Mouse (Mus musculus) lung, embryonic 14.5 days (tissue): ENCODE measurements around the gene Dnm3. TPM values are rescaled to one million over a fixed set of nuclear protein-coding genes. Genes with fewer than 3 reads are reported as not detected.

Experiments
- ATAC-seq: fragments of 200-750 bp; cut with Nextera tagmentation; 2 replicates; pipeline ENCODE4 v1.8.0; 2017; ENCODE audit warnings: mild to moderate bottlenecking, moderate TSS enrichment, moderate library complexity; ENCODE audit not compliant: insufficient read depth
- DNase-seq: peaks from one replicate; pipeline ENCODE4 v3.0.0-alpha.2; 2015
- H3K27ac ChIP-seq: fragments of 300-500 bp; sonication (generic); 2 replicates; pipeline ENCODE4 v1.5.1; 2014; ENCODE audit warnings: low read depth, mild to moderate bottlenecking, moderate library complexity
- H3K27me3 ChIP-seq: fragments of 300-500 bp; sonication (generic); 2 replicates; pipeline ENCODE4 v1.6.1; 2014; ENCODE audit warnings: low read length, control low read depth; ENCODE audit not compliant: insufficient read depth
- H3K36me3 ChIP-seq: fragments of 300-500 bp; sonication (generic); 2 replicates; pipeline ENCODE4 v1.6.1; 2014; ENCODE audit warnings: control low read depth; ENCODE audit not compliant: insufficient read depth
- H3K4me1 ChIP-seq: fragments of 300-500 bp; sonication (generic); 2 replicates; pipeline ENCODE4 v1.6.1; 2014; ENCODE audit warnings: antibody characterized with exemption, control low read depth; ENCODE audit not compliant: insufficient read depth
- H3K4me2 ChIP-seq: fragments of 300-500 bp; sonication (generic); 2 replicates; pipeline ENCODE4 v1.6.1; 2014; ENCODE audit warnings: mild to moderate bottlenecking
- H3K4me3 ChIP-seq: fragments of 300-500 bp; sonication (generic); 2 replicates; pipeline ENCODE4 v1.5.1; 2014; ENCODE audit warnings: low read depth, low read length
- H3K9ac ChIP-seq: fragments of 300-500 bp; sonication (generic); 2 replicates; pipeline ENCODE4 v1.6.1; 2014
- H3K9me3 ChIP-seq: fragments of 300-500 bp; sonication (generic); 2 replicates; pipeline ENCODE4 v1.6.1; 2016; ENCODE audit warnings: low read depth, low read length, control low read depth
- CTCF ChIP-seq: IDR thresholded peaks from 2 replicates; pipeline ENCODE4 v1.5.1; 2016; ENCODE audit warnings: antibody characterized with exemption, low read depth
- WGBS: fragments of 180-500 bp; shearing (Covaris S2); extraction: QIAGEN DNeasy Blood & Tissue Kit; methylation state at CpG from one replicate; pipeline ENCODE4 v1.1.7; 2014; 5-methylcytosine and 5-hydroxymethylcytosine counted together
- polyA plus RNA-seq: library from polyadenylated mRNA; unstranded; fragments of >200 nt; fragmentation: Nextera tagmentation; extraction: Ambion mirVana; gene quantifications from 2 replicates; pipeline ENCODE4 v1.2.1, GENCODE M21; 2014

Dnm3 gene
- polyA plus RNA-seq, 1 experiment from 2014 or later: 2.8 TPM

DNA sequence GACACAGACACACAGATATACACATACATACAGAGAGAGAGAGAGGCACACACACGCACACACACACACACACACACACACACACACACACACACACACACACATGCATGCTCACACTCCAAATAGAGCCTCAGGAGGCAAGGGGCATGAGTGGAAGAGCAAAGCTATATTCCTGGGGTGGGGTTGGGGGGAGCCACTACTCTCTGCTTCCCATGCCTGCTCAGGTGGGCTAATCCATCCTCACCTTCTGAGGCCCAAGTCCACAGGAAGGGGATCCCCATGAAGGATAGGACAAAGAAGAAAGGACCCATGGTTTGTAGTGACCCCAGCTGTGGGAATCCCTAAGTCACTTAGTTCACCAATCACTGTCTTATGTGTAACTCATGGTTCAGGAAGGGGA, 332.8 kb downstream of the Dnm3 start:
- ATAC-seq (no peak), DNase-seq (no peak)
- no CpG with 5 or more reads among the region's 1 CpGs for WGBS
- no peaks in the 10 kb centered on the region for H3K9me3 ChIP-seq
- H3K4me2 ChIP-seq: no peak overlapping the region
- H3K27me3 ChIP-seq: no peaks in the 10 kb centered on the region
- no peaks in the 10 kb centered on the region for H3K36me3 ChIP-seq
- TF ChIP-seq CTCF: no peak
- H3K9ac ChIP-seq: no peak overlapping the region
- peak overlapping the region; percentile 76; the same call in 1 of the 2 replicates for H3K27ac ChIP-seq
- no peak overlapping the region for H3K4me3 ChIP-seq
- peaks cover 10% of the 10 kb centered on the region; the same call in 1 of the 2 replicates for H3K4me1 ChIP-seq

DNA sequence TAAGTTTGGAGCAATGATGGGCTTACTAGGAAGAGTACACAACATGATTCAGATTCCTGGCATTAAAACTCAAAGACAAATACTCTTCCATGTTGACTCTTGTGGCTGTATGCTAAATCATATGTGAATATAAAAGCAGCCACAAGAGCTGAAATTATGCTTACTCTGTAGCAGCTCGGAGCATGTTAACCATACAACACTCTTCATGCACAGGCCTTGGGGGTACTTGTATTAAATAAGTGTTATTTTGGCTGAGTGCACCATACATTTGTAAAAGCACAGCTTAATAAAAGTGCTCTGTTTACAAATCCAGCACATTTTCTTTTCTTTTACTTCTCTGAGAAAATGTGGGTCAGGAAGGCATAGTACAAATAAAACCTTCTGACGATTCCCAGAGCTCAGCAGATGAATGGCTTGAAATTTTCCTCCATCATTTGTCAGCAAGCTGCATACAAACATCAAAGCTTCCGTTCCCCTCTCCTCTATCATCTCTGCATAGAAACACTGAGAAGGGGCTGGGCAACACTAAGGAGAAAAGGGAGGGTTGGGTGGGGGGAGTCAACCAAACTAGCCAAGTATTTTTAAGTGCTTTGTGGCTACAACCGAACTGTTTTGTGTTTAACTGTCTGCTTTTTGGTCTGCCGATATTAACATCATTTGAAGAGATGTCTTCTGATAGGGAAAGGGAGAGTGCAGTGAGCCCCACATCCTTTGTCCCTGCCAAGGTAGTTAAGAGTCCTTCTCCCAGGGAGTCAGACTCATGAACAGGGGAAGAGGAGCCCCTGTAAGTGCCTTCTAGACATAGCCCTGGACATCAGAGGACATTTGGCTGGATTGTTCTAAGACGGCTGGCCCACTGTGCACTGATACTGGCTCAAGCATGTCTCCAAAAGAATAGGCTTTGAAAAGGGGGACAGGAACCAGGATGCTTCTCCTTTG, 333.6 kb downstream of the Dnm3 start:
- Histone ChIP-seq H3K9me3 (no peaks in the 10 kb centered on the region), H3K9ac (no peak overlapping the region), H3K27ac (peak overlapping the region; percentile 76), H3K4me3 (no peak overlapping the region), H3K4me2 (no peak overlapping the region), H3K27me3 (no peaks in the 10 kb centered on the region), H3K4me1 (peaks cover 10% of the 10 kb centered on the region; the same call in 1 of the 2 replicates), H3K36me3 (no peaks in the 10 kb centered on the region)
- DNase-seq: peak; percentile 76
- TF ChIP-seq CTCF: 0 out of 2 replicates have a peak, but pooled peaks have one; percentile 4
- ATAC-seq: peak; percentile 89
- 21% methylated on average over 6 of the region's 6 CpGs for WGBS

DNA sequence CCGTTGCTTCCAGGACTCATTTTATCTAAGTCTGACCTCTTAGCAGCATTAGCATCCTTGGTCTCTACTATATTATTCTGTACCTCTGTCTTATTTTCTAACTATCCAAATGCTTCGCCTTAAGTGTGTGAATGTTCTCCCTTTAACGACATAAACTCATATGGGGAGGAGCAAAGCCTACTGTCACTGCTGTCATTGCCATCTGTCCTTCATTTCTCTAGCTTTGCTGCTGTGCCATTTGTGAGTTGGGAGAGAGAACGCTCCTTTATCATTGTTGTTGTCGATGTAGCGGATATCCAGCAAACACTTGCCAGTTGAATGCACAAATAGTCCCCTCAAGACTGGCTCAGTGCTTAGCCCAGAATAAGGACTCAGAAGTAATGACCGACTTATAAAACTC, 335.5 kb downstream of the Dnm3 start:
- ATAC-seq (no peak), DNase-seq (no peak)
- no peak overlapping the region for H3K9ac ChIP-seq
- H3K4me2 ChIP-seq: no peak overlapping the region
- no peaks in the 10 kb centered on the region for H3K9me3 ChIP-seq
- no peak overlapping the region for H3K27ac ChIP-seq
- 81% methylated on average over 7 of the region's 7 CpGs for WGBS
- TF ChIP-seq CTCF: no peak
- peaks cover 10% of the 10 kb centered on the region; the same call in 1 of the 2 replicates for H3K4me1 ChIP-seq
- no peaks in the 10 kb centered on the region for H3K27me3 ChIP-seq
- H3K36me3 ChIP-seq: no peaks in the 10 kb centered on the region
- no peak overlapping the region for H3K4me3 ChIP-seq

DNA sequence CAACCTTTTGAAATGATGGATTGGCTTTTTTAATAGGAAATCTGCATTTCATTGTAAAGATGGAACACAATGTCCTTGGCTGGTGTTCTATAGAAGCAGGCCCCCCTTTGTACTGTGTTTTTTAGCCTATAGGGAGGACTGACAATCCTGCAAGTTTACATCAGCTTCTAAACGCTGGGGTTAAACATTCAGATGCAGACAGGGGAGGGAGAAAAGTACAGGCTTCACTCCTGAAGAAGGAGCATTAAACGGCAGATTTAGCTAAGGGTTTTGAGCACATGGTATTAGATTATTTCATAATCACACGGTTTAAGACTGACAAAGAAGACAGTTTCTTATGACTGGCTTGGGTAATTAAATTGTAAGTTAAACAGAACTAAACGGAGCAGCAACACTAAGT, 341.5 kb downstream of the Dnm3 start:
- Histone ChIP-seq H3K4me2 (no peak overlapping the region), H3K27me3 (no peaks in the 10 kb centered on the region), H3K27ac (no peak overlapping the region), H3K36me3 (no peaks in the 10 kb centered on the region), H3K4me1 (peaks cover 8% of the 10 kb centered on the region), H3K9ac (no peak overlapping the region), H3K4me3 (no peak overlapping the region), H3K9me3 (no peaks in the 10 kb centered on the region)
- TF ChIP-seq CTCF: no peak
- ATAC-seq: no peak
- no peak for DNase-seq
- 28% methylated on average over 4 of the region's 4 CpGs for WGBS

DNA sequence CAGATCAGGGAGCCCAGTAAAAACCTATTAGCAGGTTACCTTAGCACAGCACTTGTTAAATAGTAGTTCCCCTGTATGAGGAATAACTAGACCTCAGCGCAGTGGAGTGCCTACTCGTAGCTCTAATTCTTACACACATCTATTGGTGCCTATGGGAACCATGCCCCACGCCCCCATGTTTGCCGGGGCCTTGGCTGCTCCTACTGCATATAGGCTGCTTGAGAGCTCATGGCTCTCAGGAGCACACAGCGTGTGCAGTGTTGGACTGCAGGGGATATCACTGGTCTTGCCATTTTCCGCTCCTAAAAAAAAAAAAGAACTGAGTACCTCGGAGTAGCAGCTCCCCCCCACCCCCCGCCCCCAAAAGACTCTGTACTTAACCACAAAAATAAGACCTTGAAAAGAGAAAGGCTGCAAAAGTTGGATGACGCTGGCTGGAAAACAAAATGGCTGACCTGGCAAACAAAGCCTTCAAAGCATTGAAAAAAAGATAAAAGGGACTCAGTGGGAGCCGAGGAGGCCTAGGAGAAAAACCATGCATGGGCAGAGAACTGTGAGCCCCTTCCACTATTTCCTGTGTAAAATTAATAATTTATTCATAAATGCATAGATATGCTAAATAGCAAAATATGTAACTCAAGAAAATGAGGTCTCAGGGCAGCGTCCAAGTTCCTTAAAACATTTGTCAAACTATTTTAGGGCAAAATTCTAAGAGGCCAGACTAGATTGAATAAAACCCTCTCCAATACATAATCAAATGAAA, 342.2 kb downstream of the Dnm3 start:
- no peak for ATAC-seq
- no peak for TF ChIP-seq CTCF
- Histone ChIP-seq H3K4me1 (peaks cover 8% of the 10 kb centered on the region), H3K36me3 (no peaks in the 10 kb centered on the region), H3K9me3 (no peaks in the 10 kb centered on the region), H3K4me3 (no peak overlapping the region), H3K27me3 (no peaks in the 10 kb centered on the region), H3K4me2 (no peak overlapping the region), H3K9ac (no peak overlapping the region), H3K27ac (no peak overlapping the region)
- 82% methylated on average over 11 of the region's 11 CpGs for WGBS
- DNase-seq: no peak

DNA sequence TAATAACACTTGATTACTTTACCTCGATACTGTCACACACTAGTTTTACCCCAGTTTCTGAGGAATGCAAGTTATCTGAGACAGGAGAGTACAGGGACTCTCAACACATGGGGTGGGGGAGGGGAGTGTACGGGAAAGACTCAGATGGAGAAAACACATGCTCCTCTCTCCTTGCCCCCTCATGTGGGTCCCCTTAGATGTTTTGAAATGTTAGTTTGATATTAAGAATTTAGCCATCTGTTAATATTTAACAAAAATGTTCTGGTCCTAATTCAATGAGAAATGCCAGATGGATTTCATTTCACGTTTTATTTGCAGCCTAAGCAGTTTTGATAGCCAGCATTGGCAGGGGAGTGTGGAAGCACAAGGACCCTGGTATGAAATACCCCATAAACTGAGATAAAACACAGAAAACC, 343.2 kb downstream of the Dnm3 start:
- Histone ChIP-seq H3K9me3 (no peaks in the 10 kb centered on the region), H3K4me1 (peaks cover 8% of the 10 kb centered on the region), H3K27ac (no peak overlapping the region), H3K36me3 (no peaks in the 10 kb centered on the region), H3K27me3 (no peaks in the 10 kb centered on the region), H3K4me2 (no peak overlapping the region), H3K9ac (no peak overlapping the region), H3K4me3 (no peak overlapping the region)
- DNase-seq (no peak), ATAC-seq (no peak)
- WGBS: 20% methylated on average over 3 of the region's 3 CpGs
- TF ChIP-seq CTCF: no peak
